Mouse (Mus musculus): ENCODE data around the gene Adcy10.

GRCm38 (mm10) chr1:165565283-165565682 is 80.3 kb downstream of the Adcy10 start:
- TF ChIP-seq GATA1 (IDR thresholded peaks at IDR 0.05; ENCODE audit: borderline replicate concordance, low read length) (no peak), FLI1 (IDR thresholded peaks at IDR 0.05; ENCODE audit: low read length) (no peak)
